Mouse (Mus musculus) liver, embryonic 14.5 days (tissue): ENCODE results near the gene Magi1. TPM values are rescaled to one million over a fixed set of nuclear protein-coding genes. Genes with fewer than 3 reads are reported as not detected.

ENCODE experiments used
- ATAC-seq: fragments of 200-750 bp; cut with Nextera tagmentation; 2 replicates; pipeline ENCODE4 v1.8.0; 2017; ENCODE audit warnings: moderate number of reproducible peaks, mild to moderate bottlenecking, moderate library complexity; ENCODE audit not compliant: insufficient read depth
- DNase-seq, 3 experiments: peaks; one replicate each; pipeline ENCODE4 v3.0.0-alpha.2; 2012 to 2013; ENCODE audit warnings: low read depth in 3 of 3, low spot score in 3 of 3
- H3K27ac ChIP-seq: fragments of 300-500 bp; sonication (generic); 2 replicates; pipeline ENCODE4 v1.5.1; 2014; ENCODE audit warnings: moderate library complexity, mild to moderate bottlenecking, control low read depth, inconsistent platforms
- H3K27me3 ChIP-seq: fragments of 300-500 bp; sonication (generic); 2 replicates; pipeline ENCODE4 v1.6.1; 2014; ENCODE audit warnings: mild to moderate bottlenecking, low read length, moderate library complexity; ENCODE audit not compliant: control insufficient read depth, insufficient read depth
- H3K36me3 ChIP-seq: fragments of 300-500 bp; sonication (generic); replicated peaks from 2 replicates; pipeline ENCODE4 v1.6.1; 2014; ENCODE audit warnings: low read depth; ENCODE audit not compliant: control insufficient read depth, insufficient read depth
- H3K4me1 ChIP-seq, 2 experiments: fragments of 200-500 bp in 1 of 2; fragments of 300-500 bp in 1 of 2; sonication (generic) in 1 of 2; replicated peaks; 2 replicates each; pipeline ENCODE4 v1.6.1; 2012 to 2014; ENCODE audit warnings: antibody characterized with exemption in 1 of 2, inconsistent platforms in 1 of 2, low read length in 1 of 2; ENCODE audit not compliant: control insufficient read depth in 2 of 2, insufficient read depth in 2 of 2
- H3K4me2 ChIP-seq: fragments of 300-500 bp; sonication (generic); 2 replicates; pipeline ENCODE4 v1.6.1; 2014; ENCODE audit warnings: low read depth, mild to moderate bottlenecking, control low read depth, moderate library complexity
- H3K4me3 ChIP-seq, 2 experiments: fragments of 200-500 bp in 1 of 2; fragments of 300-500 bp in 1 of 2; sonication (generic) in 1 of 2; 2 replicates each; pipeline ENCODE4 v1.5.1; 2012 to 2014; ENCODE audit warnings: low read depth in 2 of 2, low read length in 2 of 2, mild to moderate bottlenecking in 2 of 2, control low read depth in 1 of 2, inconsistent platforms in 1 of 2, moderate library complexity in 1 of 2; ENCODE audit not compliant: insufficient read depth in 1 of 2
- H3K9ac ChIP-seq: fragments of 300-500 bp; sonication (generic); replicated peaks from 2 replicates; pipeline ENCODE4 v1.6.1; 2014; ENCODE audit warnings: mild to moderate bottlenecking, control low read depth, moderate library complexity
- H3K9me3 ChIP-seq: fragments of 300-500 bp; sonication (generic); 2 replicates; pipeline ENCODE4 v1.6.1; 2016; ENCODE audit warnings: low read length, mixed read lengths; ENCODE audit not compliant: control insufficient read depth
- CTCF ChIP-seq: IDR thresholded peaks from 2 replicates; pipeline ENCODE4 v1.5.1; 2016; ENCODE audit warnings: antibody characterized with exemption, low read depth, control low read depth
- EP300 ChIP-seq: IDR thresholded peaks from 2 replicates; pipeline ENCODE4 v1.6.1; 2016; ENCODE audit warnings: antibody characterized with exemption, low read depth
- WGBS: fragments of 180-500 bp; shearing (Covaris S2); extraction: QIAGEN DNeasy Blood & Tissue Kit; methylation state at CpG from one replicate; pipeline ENCODE4 v1.1.7; 2014; ENCODE audit not compliant: insufficient replicate concordance; 5-methylcytosine and 5-hydroxymethylcytosine counted together
- polyA plus RNA-seq, 2 experiments: library from polyadenylated mRNA; depleted of rRNA in 1 of 2; stranded (reverse) in 1 of 2; unstranded in 1 of 2; fragments of >200 nt; fragmentation: Nextera tagmentation in 1 of 2; extraction: Ambion mirVana in 1 of 2; gene quantifications; 2 replicates each; pipeline versions ENCODE4 v1.2.1 to v1.2.3; 2012 to 2014

Magi1 gene
- polyA plus RNA-seq, 2 experiments, result 1.1 to 1.3 TPM

GRCm38 (mm10) chr6:94149800-94150199 lies 133.9 kb downstream of the Magi1 start:
- H3K4me2 ChIP-seq, result no peak overlapping the region

GRCm38 (mm10) chr6:94146206-94146493 lies 137.6 kb downstream of the Magi1 start:
- no peak overlapping the region for H3K9ac ChIP-seq
- H3K4me2 ChIP-seq, result no peak overlapping the region
- 32% methylated on average over 1 of the region's 1 CpGs for WGBS
- peaks cover 0 to 5% of the 10 kb centered on the region in 2 experiments; a peak in 2 of 4 replicates for H3K4me1 ChIP-seq
- no peak for TF ChIP-seq EP300
- TF ChIP-seq CTCF, result no peak
- no peak for ATAC-seq
- H3K27ac ChIP-seq, result no peak overlapping the region
- H3K9me3 ChIP-seq, result no peaks in the 10 kb centered on the region
- no peaks in the 10 kb centered on the region for H3K27me3 ChIP-seq
- no peaks in the 10 kb centered on the region for H3K36me3 ChIP-seq
- no peak for DNase-seq
- no peak overlapping the region for H3K4me3 ChIP-seq

More at GRCm38 (mm10) chr6:94149800-94150199, 133.9 kb downstream of the Magi1 start:
- Histone ChIP-seq H3K36me3 (no peaks in the 10 kb centered on the region), H3K9me3 (no peaks in the 10 kb centered on the region), H3K4me3 (no peak overlapping the region), H3K4me1 (peaks cover 0 to 7% of the 10 kb centered on the region in 2 experiments; a peak in 2 of 4 replicates), H3K27me3 (no peaks in the 10 kb centered on the region), H3K9ac (no peak overlapping the region), H3K27ac (no peak overlapping the region)
- DNase-seq (no peak), ATAC-seq (no peak)
- no peak for TF ChIP-seq EP300
- TF ChIP-seq CTCF, result no peak
- WGBS, result 30% methylated on average over 2 of the region's 2 CpGs

GRCm38 (mm10) chr6:94145430-94146205 lies 138.1 kb downstream of the Magi1 start:
- no peaks in the 10 kb centered on the region for H3K9me3 ChIP-seq
- TF ChIP-seq EP300, result no peak
- no peak for TF ChIP-seq CTCF
- H3K36me3 ChIP-seq, result no peaks in the 10 kb centered on the region
- DNase-seq (no peak), ATAC-seq (no peak)
- no peaks in the 10 kb centered on the region for H3K27me3 ChIP-seq
- H3K27ac ChIP-seq, result no peak overlapping the region
- no peak overlapping the region for H3K9ac ChIP-seq
- no peak overlapping the region for H3K4me3 ChIP-seq
- 65% methylated on average over 8 of the region's 8 CpGs for WGBS
- peaks cover 0 to 3% of the 10 kb centered on the region in 2 experiments; a peak in 2 of 4 replicates for H3K4me1 ChIP-seq
- H3K4me2 ChIP-seq, result no peak overlapping the region

- Histone ChIP-seq H3K36me3 (no peaks in the 10 kb centered on the region), H3K4me2 (no peak overlapping the region), H3K27ac (no peak overlapping the region), H3K9ac (no peak overlapping the region), H3K4me3 (no peak overlapping the region), H3K9me3 (no peaks in the 10 kb centered on the region), H3K27me3 (no peaks in the 10 kb centered on the region), H3K4me1 (peaks cover 0 to 3% of the 10 kb centered on the region in 2 experiments; a peak in 2 of 4 replicates)
- DNase-seq (no peak), ATAC-seq (no peak)
- 54% methylated on average over 2 of the region's 2 CpGs for WGBS
- TF ChIP-seq CTCF (no peak), EP300 (no peak)
These were observed 141.2 kb downstream of the Magi1 start for GRCm38 (mm10) chr6:94142493-94142892.

GRCm38 (mm10) chr6:94141496-94141895 lies 142.2 kb downstream of the Magi1 start:
- Histone ChIP-seq H3K9ac (no peak overlapping the region), H3K4me3 (no peak overlapping the region), H3K9me3 (no peaks in the 10 kb centered on the region), H3K4me1 (peaks cover 0 to 3% of the 10 kb centered on the region in 2 experiments; a peak in 2 of 4 replicates), H3K27ac (no peak overlapping the region), H3K27me3 (no peaks in the 10 kb centered on the region), H3K36me3 (no peaks in the 10 kb centered on the region), H3K4me2 (no peak overlapping the region)
- ATAC-seq, result no peak
- no peak for DNase-seq
- no peak for TF ChIP-seq CTCF
- no peak for TF ChIP-seq EP300
- WGBS, result 20% methylated on average over 2 of the region's 2 CpGs
